Mouse (Mus musculus): ENCODE results near the gene Pcdh19. TPM values are rescaled to one million over a fixed set of nuclear protein-coding genes. Genes with fewer than 3 reads are reported as not detected.

Gene Pcdh19
- polyA plus RNA-seq, 1 experiment: 0.51 TPM

DNA sequence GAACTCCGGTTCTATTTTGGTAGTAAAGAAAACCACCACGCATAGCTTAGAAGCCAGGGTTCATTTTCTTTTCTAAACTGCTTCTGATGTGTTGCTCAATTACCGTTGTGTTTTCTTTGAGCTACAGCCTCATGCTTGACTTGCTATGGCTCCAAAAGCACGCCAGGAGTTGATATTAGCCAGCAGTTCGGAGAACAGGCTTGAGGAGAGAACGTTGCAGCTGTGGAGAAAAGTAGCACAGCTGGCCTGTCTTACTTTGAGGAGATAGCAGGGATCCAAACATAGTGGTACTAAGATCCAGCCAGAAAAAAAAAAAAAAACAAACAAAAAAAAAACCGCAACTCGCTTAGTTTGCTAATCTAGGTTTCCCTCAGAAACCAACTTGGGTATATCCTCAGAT, 59.2 kb downstream of the Pcdh19 start:
- H3K27me3 ChIP-seq (ENCODE audit: control insufficient read depth, insufficient read depth, low read length): no peaks in the 10 kb centered on the region
- no peaks in the 10 kb centered on the region for H3K4me1 ChIP-seq (ENCODE audit: control insufficient read depth, insufficient read depth, insufficient read length, low read length)
- no peak overlapping the region for H3K4me3 ChIP-seq (ENCODE audit: low read depth, low read length)
- 77% methylated on average over 8 of the region's 8 CpGs for WGBS
- H3K27ac ChIP-seq (ENCODE audit: insufficient read depth, low read depth, low read length): no peak overlapping the region
- no peaks in the 10 kb centered on the region for H3K36me3 ChIP-seq (ENCODE audit: control insufficient read depth, insufficient read depth, low read length)
- no peak for TF ChIP-seq CTCF (IDR thresholded peaks at IDR 0.05; ENCODE audit: extremely low read depth, insufficient read length, insufficient replicate concordance, low read depth, low read length)
- TF ChIP-seq POLR2A (IDR thresholded peaks at IDR 0.05; ENCODE audit: low read depth, low read length): no peak

DNA sequence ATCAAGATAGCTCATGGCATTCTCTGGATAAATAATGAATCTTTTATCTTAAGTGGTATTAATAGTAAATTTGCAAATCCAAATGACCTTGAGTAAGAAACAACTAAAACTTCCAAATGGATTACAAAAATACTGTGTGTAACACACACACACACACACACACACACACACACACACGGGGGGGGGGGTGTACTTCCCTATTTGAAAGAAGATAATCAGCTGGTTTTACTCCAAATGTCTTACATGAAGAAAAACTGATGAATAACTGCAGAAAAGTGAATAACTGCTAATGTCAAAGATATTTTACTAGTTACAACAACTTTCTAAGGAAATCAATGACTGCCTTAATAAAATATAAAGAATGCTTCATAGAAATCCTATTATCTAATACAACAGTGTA, 70.6 kb downstream of the Pcdh19 start:
- Histone ChIP-seq H3K27ac (ENCODE audit: insufficient read depth, low read depth, low read length) (no peak overlapping the region), H3K36me3 (ENCODE audit: control insufficient read depth, insufficient read depth, low read length) (no peaks in the 10 kb centered on the region), H3K4me3 (ENCODE audit: low read depth, low read length) (no peak overlapping the region), H3K4me1 (ENCODE audit: control insufficient read depth, insufficient read depth, insufficient read length, low read length) (no peaks in the 10 kb centered on the region), H3K27me3 (ENCODE audit: control insufficient read depth, insufficient read depth, low read length) (no peaks in the 10 kb centered on the region)
- TF ChIP-seq POLR2A (IDR thresholded peaks at IDR 0.05; ENCODE audit: low read depth, low read length) (no peak), CTCF (IDR thresholded peaks at IDR 0.05; ENCODE audit: extremely low read depth, insufficient read length, insufficient replicate concordance, low read depth, low read length) (no peak)
- WGBS: 32% methylated on average over 1 of the region's 1 CpGs

DNA sequence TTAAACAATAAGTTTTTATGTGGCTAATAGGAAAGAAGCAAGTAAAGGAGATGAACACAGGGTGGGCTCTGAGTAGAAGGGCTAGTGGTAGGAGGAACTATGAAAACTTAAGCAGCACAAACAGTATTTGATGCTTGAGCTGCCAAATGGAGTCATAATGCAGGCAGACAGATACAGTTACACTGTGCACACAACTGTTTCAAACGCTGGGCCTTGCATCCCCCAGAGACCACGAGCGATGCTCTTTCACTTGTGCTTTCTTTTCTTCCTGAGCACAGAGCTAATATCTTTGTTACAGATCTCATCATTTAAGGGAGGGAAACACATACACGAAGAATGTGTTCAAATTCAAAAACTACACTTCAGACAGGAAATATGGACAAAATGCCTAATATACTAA, 83.0 kb downstream of the Pcdh19 start:
- H3K27ac ChIP-seq (ENCODE audit: insufficient read depth, low read depth, low read length): no peak overlapping the region
- 70% methylated on average over 4 of the region's 4 CpGs for WGBS
- no peak overlapping the region for H3K4me3 ChIP-seq (ENCODE audit: low read depth, low read length)
- no peaks in the 10 kb centered on the region for H3K27me3 ChIP-seq (ENCODE audit: control insufficient read depth, insufficient read depth, low read length)
- no peaks in the 10 kb centered on the region for H3K36me3 ChIP-seq (ENCODE audit: control insufficient read depth, insufficient read depth, low read length)
- no peak for TF ChIP-seq CTCF (IDR thresholded peaks at IDR 0.05; ENCODE audit: extremely low read depth, insufficient read length, insufficient replicate concordance, low read depth, low read length)
- TF ChIP-seq POLR2A (IDR thresholded peaks at IDR 0.05; ENCODE audit: low read depth, low read length): no peak
- H3K4me1 ChIP-seq (ENCODE audit: control insufficient read depth, insufficient read depth, insufficient read length, low read length): no peaks in the 10 kb centered on the region

GRCm38 (mm10) chrX:133604272-133604671, 84.5 kb downstream of the Pcdh19 start:
- Histone ChIP-seq H3K27me3 (ENCODE audit: control insufficient read depth, insufficient read depth, low read length) (no peaks in the 10 kb centered on the region), H3K4me1 (ENCODE audit: control insufficient read depth, insufficient read depth, insufficient read length, low read length) (no peaks in the 10 kb centered on the region), H3K4me3 (ENCODE audit: low read depth, low read length) (no peak overlapping the region), H3K27ac (ENCODE audit: insufficient read depth, low read depth, low read length) (no peak overlapping the region), H3K36me3 (ENCODE audit: control insufficient read depth, insufficient read depth, low read length) (no peaks in the 10 kb centered on the region)
- 18% methylated on average over 4 of the region's 4 CpGs for WGBS
- TF ChIP-seq CTCF (IDR thresholded peaks at IDR 0.05; ENCODE audit: extremely low read depth, insufficient read length, insufficient replicate concordance, low read depth, low read length) (no peak), POLR2A (IDR thresholded peaks at IDR 0.05; ENCODE audit: low read depth, low read length) (no peak)

- H3K4me3 ChIP-seq (ENCODE audit: low read depth, low read length): no peak overlapping the region
- TF ChIP-seq POLR2A (IDR thresholded peaks at IDR 0.05; ENCODE audit: low read depth, low read length): no peak
- no peak for TF ChIP-seq CTCF (IDR thresholded peaks at IDR 0.05; ENCODE audit: extremely low read depth, insufficient read length, insufficient replicate concordance, low read depth, low read length)
- no peaks in the 10 kb centered on the region for H3K4me1 ChIP-seq (ENCODE audit: control insufficient read depth, insufficient read depth, insufficient read length, low read length)
- WGBS: 66% methylated on average over 2 of the region's 2 CpGs
- no peak overlapping the region for H3K27ac ChIP-seq (ENCODE audit: insufficient read depth, low read depth, low read length)
- no peaks in the 10 kb centered on the region for H3K27me3 ChIP-seq (ENCODE audit: control insufficient read depth, insufficient read depth, low read length)
- no peaks in the 10 kb centered on the region for H3K36me3 ChIP-seq (ENCODE audit: control insufficient read depth, insufficient read depth, low read length)
Observed at GRCm38 (mm10) chrX:133602068-133602467, 86.7 kb downstream of the Pcdh19 start.

DNA sequence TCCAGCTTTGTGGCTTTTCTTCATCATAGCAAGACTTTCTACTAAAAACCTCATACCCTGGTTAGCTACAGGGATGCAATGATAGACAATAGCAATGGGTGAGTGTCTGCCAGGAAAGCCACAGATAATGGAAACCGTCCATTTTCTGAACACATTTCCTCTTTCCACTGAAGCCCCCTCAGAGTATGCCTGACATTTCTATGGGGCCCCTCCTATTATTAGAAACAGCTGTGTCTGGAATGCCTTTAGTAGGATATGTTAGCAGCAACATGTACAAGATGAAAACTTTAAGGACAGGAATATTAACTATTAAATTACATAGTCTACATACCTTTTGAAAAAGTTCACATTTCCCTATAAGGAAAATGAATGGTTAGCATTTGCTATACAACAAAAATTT, 87.1 kb downstream of the Pcdh19 start:
- H3K27ac ChIP-seq (ENCODE audit: insufficient read depth, low read depth, low read length): no peak overlapping the region
- H3K4me1 ChIP-seq (ENCODE audit: control insufficient read depth, insufficient read depth, insufficient read length, low read length): no peaks in the 10 kb centered on the region
- no peaks in the 10 kb centered on the region for H3K27me3 ChIP-seq (ENCODE audit: control insufficient read depth, insufficient read depth, low read length)
- TF ChIP-seq POLR2A (IDR thresholded peaks at IDR 0.05; ENCODE audit: low read depth, low read length): no peak
- TF ChIP-seq CTCF (IDR thresholded peaks at IDR 0.05; ENCODE audit: extremely low read depth, insufficient read length, insufficient replicate concordance, low read depth, low read length): no peak
- no peak overlapping the region for H3K4me3 ChIP-seq (ENCODE audit: low read depth, low read length)
- no peaks in the 10 kb centered on the region for H3K36me3 ChIP-seq (ENCODE audit: control insufficient read depth, insufficient read depth, low read length)
- 74% methylated on average over 1 of the region's 1 CpGs for WGBS

GRCm38 (mm10) chrX:133601195-133601594, 87.6 kb downstream of the Pcdh19 start:
- no peaks in the 10 kb centered on the region for H3K36me3 ChIP-seq (ENCODE audit: control insufficient read depth, insufficient read depth, low read length)
- no peak overlapping the region for H3K27ac ChIP-seq (ENCODE audit: insufficient read depth, low read depth, low read length)
- no peaks in the 10 kb centered on the region for H3K4me1 ChIP-seq (ENCODE audit: control insufficient read depth, insufficient read depth, insufficient read length, low read length)
- TF ChIP-seq POLR2A (IDR thresholded peaks at IDR 0.05; ENCODE audit: low read depth, low read length) (no peak), CTCF (IDR thresholded peaks at IDR 0.05; ENCODE audit: extremely low read depth, insufficient read length, insufficient replicate concordance, low read depth, low read length) (no peak)
- no peak overlapping the region for H3K4me3 ChIP-seq (ENCODE audit: low read depth, low read length)
- 73% methylated on average over 2 of the region's 2 CpGs for WGBS
- H3K27me3 ChIP-seq (ENCODE audit: control insufficient read depth, insufficient read depth, low read length): no peaks in the 10 kb centered on the region
